Mouse (Mus musculus) layer of hippocampus, adult 8-10 months (tissue): ENCODE data around the gene Sppl2b. TPM values are rescaled to one million over a fixed set of nuclear protein-coding genes. Genes with fewer than 3 reads are reported as not detected.

ENCODE experiments used
- DNase-seq, 2 experiments: peaks; one replicate each; pipeline ENCODE4 v3.0.0; 2022; ENCODE audit warnings: low spot score in 2 of 2
- microRNA-seq, 2 experiments: library from miRNA; unstranded; fragments of <30 nt; microRNA quantifications; one replicate each; pipeline ENCODE4 v1.2.0; 2022
- total RNA-seq, 4 experiments: library from RNA; stranded (reverse); gene quantifications; 2 replicates each; pipeline ENCODE4 v1.2.4; 2022

The Sppl2b gene
- total RNA-seq, 4 experiments from 2014 or later: 53.9 to 68.2 (median 59.3) TPM

DNA sequence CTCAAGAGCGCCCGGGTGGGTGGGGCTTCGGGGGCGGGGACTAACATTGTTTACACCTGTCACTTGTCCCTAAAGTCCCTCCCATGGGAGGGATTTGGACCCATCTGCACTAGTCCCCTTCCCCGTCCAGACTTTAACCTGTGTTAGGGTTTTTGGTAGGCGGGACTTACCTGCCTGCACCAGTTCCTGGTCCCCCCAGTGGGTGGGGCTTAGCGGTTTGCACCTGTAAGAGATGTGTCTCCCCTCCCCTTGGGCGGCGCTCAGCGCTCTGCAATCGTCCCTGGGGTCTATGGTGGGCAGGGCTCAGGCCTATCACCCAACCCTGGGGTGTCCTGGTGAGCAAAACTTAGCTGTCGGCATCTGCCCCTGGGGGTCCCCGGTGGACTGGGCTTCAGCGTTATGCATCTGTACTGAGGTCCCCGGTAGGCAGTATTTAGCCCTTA is 62.3 kb downstream of the Sppl2b start:
- no peak for DNase-seq

GRCm38 (mm10) chr10:80917779-80918434 is 62.8 kb downstream of the Sppl2b start, which contains the start of gene Lmnb2:
TSS of gene Lmnb2 (minus strand) at chr10:80918245.
- peak; percentile 77 to 79 for DNase-seq

Small RNAs within 50 kb of the gene (microRNA-seq; reads per million reads assigned to microRNA genes)
- 2.6 to 4.5 reads per million in 2 experiments for gene Mir1982

Other genes starting within 250 kb of the Sppl2b start
- 1 to 10 TPM; 3.0 to 5.4 (median 3.7) TPM for gene Gm49322, start 249.3 kb upstream of the Sppl2b start, total RNA-seq
- gene Csnk1g2, start 232.4 kb upstream of the Sppl2b start, total RNA-seq: 100 to 1,000 TPM; 190 to 230 (median 201) TPM
- gene Btbd2, start 198.2 kb upstream of the Sppl2b start, total RNA-seq: 100 to 1,000 TPM in 2 of 4 experiments, 10 to 100 TPM in 2; 92.1 to 103 (median 97.9) TPM
- 10 to 100 TPM; 41.9 to 50.0 (median 45.1) TPM for gene Mknk2, start 177.2 kb upstream of the Sppl2b start, total RNA-seq
- 10 to 100 TPM; 13.8 to 18.0 (median 15.0) TPM for gene Mob3a, start 153.3 kb upstream of the Sppl2b start, total RNA-seq
- gene Izumo4, start 153.1 kb upstream of the Sppl2b start, total RNA-seq: 10 to 100 TPM; 56.6 to 73.2 (median 69.8) TPM
- 100 to 1,000 TPM; 136 to 163 (median 147) TPM for gene Ap3d1, start 113.0 kb upstream of the Sppl2b start, total RNA-seq
- 10 to 100 TPM; 43.7 to 56.4 (median 51.3) TPM for gene Dot1l, start 100.1 kb upstream of the Sppl2b start, total RNA-seq
- gene Sf3a2, start 57.1 kb upstream of the Sppl2b start, total RNA-seq: 10 to 100 TPM; 43.3 to 60.0 (median 50.2) TPM
- gene Plekhj1, start 56.6 kb upstream of the Sppl2b start, total RNA-seq: 10 to 100 TPM; 61.4 to 75.8 (median 70.7) TPM
- gene Amh, start 50.0 kb upstream of the Sppl2b start, total RNA-seq: 1 to 10 TPM; 2.4 to 4.0 (median 3.0) TPM
- 1 to 10 TPM in 3 of 4 experiments, under 1 TPM in 1; 0.91 to 4.7 (median 2.7) TPM for gene Jsrp1, start 41.8 kb upstream of the Sppl2b start, total RNA-seq
- 100 to 1,000 TPM; 475 to 520 (median 506) TPM for gene Oaz1, start 28.6 kb upstream of the Sppl2b start, total RNA-seq
- 10 to 100 TPM; 33.4 to 44.0 (median 40.3) TPM for gene Lingo3, start 11.2 kb upstream of the Sppl2b start, total RNA-seq
- 10 to 100 TPM; 42.1 to 61.3 (median 57.5) TPM for gene Lsm7, start 66 bp upstream of the Sppl2b start, total RNA-seq
- under 1 TPM; 0.35 to 0.66 (median 0.46) TPM for gene Tmprss9, start 16.6 kb downstream of the Sppl2b start, total RNA-seq
- 100 to 1,000 TPM; 112 to 139 (median 124) TPM for gene Timm13, start 45.7 kb downstream of the Sppl2b start, total RNA-seq
- gene Lmnb2, start 63.0 kb downstream of the Sppl2b start, total RNA-seq: 10 to 100 TPM; 17.2 to 22.9 (median 19.9) TPM
- 10 to 100 TPM; 17.4 to 22.9 (median 20.2) TPM for gene Gadd45b, start 74.8 kb downstream of the Sppl2b start, total RNA-seq
- gene Gng7, start 159.7 kb downstream of the Sppl2b start, total RNA-seq: 100 to 1,000 TPM; 130 to 139 (median 135) TPM
- 10 to 100 TPM; 88.3 to 96.9 (median 90.2) TPM for gene Diras1, start 170.4 kb downstream of the Sppl2b start, total RNA-seq
- 10 to 100 TPM; 55.5 to 60.8 (median 60.0) TPM for gene Slc39a3, start 182.2 kb downstream of the Sppl2b start, total RNA-seq
- gene Sgta, start 204.9 kb downstream of the Sppl2b start, total RNA-seq: 100 to 1,000 TPM; 165 to 175 (median 172) TPM
- gene Thop1, start 214.8 kb downstream of the Sppl2b start, total RNA-seq: 10 to 100 TPM; 44.5 to 55.0 (median 46.5) TPM
- gene Creb3l3, start 243.6 kb downstream of the Sppl2b start, total RNA-seq: under 1 TPM; 0.19 to 0.80 (median 0.68) TPM